Mouse (Mus musculus) left cerebral cortex, adult 8-10 months (tissue): ENCODE data around the gene Ephb1. TPM values are rescaled to one million over a fixed set of nuclear protein-coding genes. Genes with fewer than 3 reads are reported as not detected.

ENCODE experiments used
- DNase-seq, 2 experiments: peaks; one replicate each; pipeline ENCODE4 v3.0.0; 2022; ENCODE audit warnings: low spot score in 2 of 2
- total RNA-seq, 4 experiments: library from RNA; stranded (reverse); gene quantifications; 2 replicates each; pipeline ENCODE4 v1.2.4; 2022

Gene Ephb1
- total RNA-seq, 4 experiments from 2014 or later: 30.7 to 39.9 (median 35.9) TPM

- DNase-seq: no peak
These were observed 105.2 kb downstream of the Ephb1 start for GRCm38 (mm10) chr9:102249124-102249816.

GRCm38 (mm10) chr9:102245551-102245950, 108.9 kb downstream of the Ephb1 start:
- DNase-seq: no peak

GRCm38 (mm10) chr9:102243296-102243695, 111.2 kb downstream of the Ephb1 start:
- DNase-seq: peak in 1 of 2 experiments; percentile 22

GRCm38 (mm10) chr9:102241546-102241945, 112.9 kb downstream of the Ephb1 start:
- DNase-seq: no peak

- no peak for DNase-seq
These were observed 114.3 kb downstream of the Ephb1 start for GRCm38 (mm10) chr9:102240215-102240614.

GRCm38 (mm10) chr9:102235444-102235951, 119.0 kb downstream of the Ephb1 start:
- no peak for DNase-seq

- no peak for DNase-seq
These were observed 123.2 kb downstream of the Ephb1 start for GRCm38 (mm10) chr9:102231248-102231647.

GRCm38 (mm10) chr9:102216746-102217566, 137.5 kb downstream of the Ephb1 start:
- DNase-seq: no peak

GRCm38 (mm10) chr9:102212036-102212383, 142.5 kb downstream of the Ephb1 start:
- DNase-seq: no peak

GRCm38 (mm10) chr9:102211296-102212035, 143.0 kb downstream of the Ephb1 start:
- DNase-seq: peak in 1 of 2 experiments; percentile 50

GRCm38 (mm10) chr9:102205518-102205917, 149.0 kb downstream of the Ephb1 start:
- DNase-seq: no peak

GRCm38 (mm10) chr9:102201867-102202266, 152.6 kb downstream of the Ephb1 start:
- DNase-seq: no peak

GRCm38 (mm10) chr9:102196856-102197255, 157.6 kb downstream of the Ephb1 start:
- DNase-seq: no peak

GRCm38 (mm10) chr9:102194063-102194462, 160.4 kb downstream of the Ephb1 start:
- peak in 1 of 2 experiments; percentile 58 for DNase-seq

GRCm38 (mm10) chr9:102192724-102193685, 161.5 kb downstream of the Ephb1 start:
- no peak for DNase-seq

GRCm38 (mm10) chr9:102190058-102190457, 164.4 kb downstream of the Ephb1 start:
- DNase-seq: no peak

- no peak for DNase-seq
These were observed 165.1 kb downstream of the Ephb1 start for GRCm38 (mm10) chr9:102189406-102189805.

- DNase-seq: no peak
These were observed 170.7 kb downstream of the Ephb1 start for GRCm38 (mm10) chr9:102183663-102184274.

- no peak for DNase-seq
These were observed 172.5 kb downstream of the Ephb1 start for GRCm38 (mm10) chr9:102181810-102182490.

GRCm38 (mm10) chr9:102181276-102181675, 173.2 kb downstream of the Ephb1 start:
- no peak for DNase-seq
